Mouse (Mus musculus): Measurements from ENCODE around the gene Prss21. TPM values are rescaled to one million over a fixed set of nuclear protein-coding genes. Genes with fewer than 3 reads are reported as not detected.

The Prss21 gene
- polyA plus RNA-seq (2012; ENCODE audit: low replicate concordance), result 0.15 TPM in 1 of 2 replicates, not detected in the other

GRCm38 (mm10) chr17:23867756-23868155 lies at the start of gene Prss21:
Gene Prss21, plus strand, starts transcription at chr17:23868056.

DNA sequence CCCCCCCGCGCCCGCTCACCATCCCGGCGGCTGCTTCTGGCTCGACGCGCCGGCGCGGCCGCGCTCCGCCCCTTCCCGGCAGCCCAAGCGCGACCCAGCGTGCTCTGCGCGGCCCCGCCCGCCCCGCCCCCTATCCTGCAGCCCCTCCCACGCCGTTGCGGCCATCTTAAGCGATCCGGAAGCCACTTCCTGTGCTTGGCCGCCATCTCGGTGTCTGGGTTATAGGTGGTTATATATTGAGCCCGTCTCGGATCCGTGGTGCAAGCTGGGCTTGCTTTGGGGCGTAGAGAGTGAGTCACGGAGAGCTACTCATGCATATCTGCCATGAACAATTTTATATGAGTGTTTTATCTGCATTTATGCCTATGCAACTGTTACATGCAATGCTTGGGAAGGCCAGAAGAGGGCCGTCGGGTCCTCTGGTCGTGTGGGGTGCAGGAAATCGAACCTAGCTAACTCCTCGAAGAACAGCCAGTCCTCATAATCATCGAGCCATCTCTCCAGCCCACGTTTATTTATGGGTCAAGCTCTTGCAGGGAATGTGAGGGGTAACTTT lies 38.7 kb upstream of the Prss21 start, which contains the start of gene Elob:
Gene Elob, minus strand, starts transcription at position 73 of the 556 bp plus-strand sequence.

DNA sequence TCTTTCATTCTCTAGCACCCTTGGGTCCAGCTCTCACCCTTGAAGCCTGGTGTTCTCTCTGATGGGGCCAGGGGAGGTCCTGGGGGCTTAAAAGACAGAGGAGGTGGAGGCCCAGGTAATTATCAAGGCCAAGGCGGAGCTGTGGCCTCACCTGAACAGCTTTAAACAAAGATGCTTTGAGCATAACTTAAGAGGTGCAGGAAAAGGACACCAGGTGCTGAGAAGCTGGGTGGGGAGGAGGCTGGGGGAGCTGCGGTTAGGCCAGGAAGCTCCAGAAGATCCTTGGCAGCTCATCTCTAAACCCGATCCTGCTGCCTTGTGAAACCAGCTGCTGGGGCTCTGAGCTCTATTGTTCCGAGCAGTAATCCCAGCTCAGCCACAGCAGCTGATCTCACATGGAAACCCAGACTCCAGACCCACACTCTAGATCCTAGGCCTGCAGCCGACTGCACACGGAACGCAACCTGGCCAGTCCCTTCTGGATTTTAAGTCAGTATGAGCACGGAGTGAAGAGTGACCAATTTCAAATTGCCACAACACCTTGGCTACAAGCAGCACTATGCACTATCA lies 31.8 kb upstream of the Prss21 start, which contains the start of gene Prss33:
Gene Prss33, minus strand, starts transcription at position 51 of the 570 bp plus-strand sequence.

GRCm38 (mm10) chr17:23843812-23844273 lies 24.0 kb upstream of the Prss21 start, which contains the start of the genes Prss32 and Prss41:
Gene Prss32, plus strand, starts transcription at chr17:23843855.
Gene Prss41, minus strand, starts transcription at chr17:23844172.

GRCm38 (mm10) chr17:23880576-23880975 lies 12.7 kb downstream of the Prss21 start, which contains the start of the genes Dcpp1 and Dcpp2:
Gene Dcpp1, plus strand, starts transcription at chr17:23880876.
Gene Dcpp2, plus strand, starts transcription at chr17:23880880.

GRCm38 (mm10) chr17:23917158-23917557 lies 49.3 kb downstream of the Prss21 start, which contains the start of gene Dcpp3:
Gene Dcpp3, plus strand, starts transcription at chr17:23917458.

Other genes with a start within 250 kb of the Prss21 start
- 6.0 and 11.0 TPM in 2 replicates for gene Mmp25, start 222.8 kb upstream of the Prss21 start, polyA plus RNA-seq (2012; ENCODE audit: low replicate concordance)
- gene Bicdl2, start 207.6 kb upstream of the Prss21 start, polyA plus RNA-seq (2012; ENCODE audit: low replicate concordance), result 0.13 and 0.51 TPM in 2 replicates
- gene Hcfc1r1, start 194.5 kb upstream of the Prss21 start, polyA plus RNA-seq (2012; ENCODE audit: low replicate concordance), result 312 and 318 TPM in 2 replicates
- 35.4 and 57.0 TPM in 2 replicates for gene Thoc6, start 194.2 kb upstream of the Prss21 start, polyA plus RNA-seq (2012; ENCODE audit: low replicate concordance)
- 5.3 and 7.1 TPM in 2 replicates for gene Tnfrsf12a, start 190.6 kb upstream of the Prss21 start, polyA plus RNA-seq (2012; ENCODE audit: low replicate concordance)
- not detected in 2 replicates for gene Cldn6, start 188.8 kb upstream of the Prss21 start, polyA plus RNA-seq (2012; ENCODE audit: low replicate concordance)
- not detected in 2 replicates for gene Cldn9, start 184.0 kb upstream of the Prss21 start, polyA plus RNA-seq (2012; ENCODE audit: low replicate concordance)
- not detected in 2 replicates for gene 1520401A03Rik, start 145.3 kb upstream of the Prss21 start, polyA plus RNA-seq (2012; ENCODE audit: low replicate concordance)
- 73.1 and 119 TPM in 2 replicates for gene Pkmyt1, start 141.7 kb upstream of the Prss21 start, polyA plus RNA-seq (2012; ENCODE audit: low replicate concordance)
- gene Paqr4, start 127.2 kb upstream of the Prss21 start, polyA plus RNA-seq (2012; ENCODE audit: low replicate concordance), result 3.4 and 7.7 TPM in 2 replicates
- 0.36 and 1.4 TPM in 2 replicates for gene Kremen2, start 122.2 kb upstream of the Prss21 start, polyA plus RNA-seq (2012; ENCODE audit: low replicate concordance)
- gene Flywch1, start 96.5 kb upstream of the Prss21 start, polyA plus RNA-seq (2012; ENCODE audit: low replicate concordance), result 45.9 and 68.9 TPM in 2 replicates
- 2.9 and 5.6 TPM in 2 replicates for gene Flywch2, start 82.0 kb upstream of the Prss21 start, polyA plus RNA-seq (2012; ENCODE audit: low replicate concordance)
- 277 and 500 TPM in 2 replicates for gene Srrm2, start 77.5 kb upstream of the Prss21 start, polyA plus RNA-seq (2012; ENCODE audit: low replicate concordance)
- 50.9 and 630 TPM in 2 replicates for gene Elob, start 38.9 kb upstream of the Prss21 start, polyA plus RNA-seq (2012; ENCODE audit: low replicate concordance)
- gene Prss33, start 32.0 kb upstream of the Prss21 start, polyA plus RNA-seq (2012; ENCODE audit: low replicate concordance), result 0.54 and 1.6 TPM in 2 replicates
- 0.10 TPM in 1 of 2 replicates, not detected in the other for gene Prss32, start 24.2 kb upstream of the Prss21 start, polyA plus RNA-seq (2012; ENCODE audit: low replicate concordance)
- gene Prss41, start 23.9 kb upstream of the Prss21 start, polyA plus RNA-seq (2012; ENCODE audit: low replicate concordance), result 2.9 and 3.0 TPM in 2 replicates
- not detected in 2 replicates for gene Dcpp1, start 12.8 kb downstream of the Prss21 start, polyA plus RNA-seq (2012; ENCODE audit: low replicate concordance)
- gene Dcpp2, start 12.8 kb downstream of the Prss21 start, polyA plus RNA-seq (2012; ENCODE audit: low replicate concordance), result not detected in 2 replicates
- not detected in 2 replicates for gene Dcpp3, start 49.4 kb downstream of the Prss21 start, polyA plus RNA-seq (2012; ENCODE audit: low replicate concordance)
- not detected in 2 replicates for gene Sbp, start 73.6 kb downstream of the Prss21 start, polyA plus RNA-seq (2012; ENCODE audit: low replicate concordance)
- gene Sbpl, start 87.2 kb downstream of the Prss21 start, polyA plus RNA-seq (2012; ENCODE audit: low replicate concordance), result not detected in 2 replicates
- gene Prss30, start 112.5 kb downstream of the Prss21 start, polyA plus RNA-seq (2012; ENCODE audit: low replicate concordance), result 0.91 and 1.5 TPM in 2 replicates
- gene Prss22, start 130.0 kb downstream of the Prss21 start, polyA plus RNA-seq (2012; ENCODE audit: low replicate concordance), result 0.17 TPM in 1 of 2 replicates, not detected in the other
- not detected in 2 replicates for gene Prss27, start 170.1 kb downstream of the Prss21 start, polyA plus RNA-seq (2012; ENCODE audit: low replicate concordance)
- gene Kctd5, start 205.4 kb downstream of the Prss21 start, polyA plus RNA-seq (2012; ENCODE audit: low replicate concordance), result 10.8 and 27.4 TPM in 2 replicates